Mouse (Mus musculus) heart, postnatal 10 days (tissue): ENCODE measurements around the gene Npas1. TPM values are rescaled to one million over a fixed set of nuclear protein-coding genes. Genes with fewer than 3 reads are reported as not detected.

Experiments
- DNase-seq, 2 experiments: peaks; one replicate each; pipeline ENCODE4 v3.0.0; 2021
- intact Hi-C: fragments of 180-260 bp; cut with DNase I; formaldehyde crosslinking; loops from one replicate; pipeline ENCODE4 v1.15.1; 2025
- total RNA-seq, 2 experiments: library from RNA; stranded (reverse); gene quantifications; 2 replicates each; pipeline ENCODE4 v1.2.3; 2021

The Npas1 gene
- total RNA-seq, 2 experiments from 2014 or later = not detected

GRCm38 (mm10) chr7:16423731-16424130 is 53.8 kb downstream of the Npas1 start:
- DNase-seq = peak in 1 of 2 experiments; percentile 32
- intact Hi-C loops = no loop called here

GRCm38 (mm10) chr7:16422222-16422856 is 55.2 kb downstream of the Npas1 start:
- intact Hi-C loops = no loop called here
- DNase-seq = no peak

- intact Hi-C loops = no loop called here
- no peak for DNase-seq
Observed at GRCm38 (mm10) chr7:16420493-16421118, 56.9 kb downstream of the Npas1 start.

- DNase-seq = no peak
- intact Hi-C loops = no loop called here
Observed at GRCm38 (mm10) chr7:16418713-16419112, 58.8 kb downstream of the Npas1 start.

- DNase-seq = peak; percentile 82 to 84
- intact Hi-C loops = no loop called here
Observed at GRCm38 (mm10) chr7:16417141-16417771, 60.3 kb downstream of the Npas1 start.

- no peak for DNase-seq
- intact Hi-C loops = no loop called here
Observed at GRCm38 (mm10) chr7:16415426-16415825, 62.1 kb downstream of the Npas1 start.

- intact Hi-C loops = no loop called here
- no peak for DNase-seq
Observed at GRCm38 (mm10) chr7:16412930-16413329, 64.6 kb downstream of the Npas1 start.

- intact Hi-C loops = no loop called here
- DNase-seq = no peak
Observed at GRCm38 (mm10) chr7:16412220-16412896, 65.2 kb downstream of the Npas1 start.

- intact Hi-C loops = no loop called here
- no peak for DNase-seq
Observed at GRCm38 (mm10) chr7:16411100-16411499, 66.4 kb downstream of the Npas1 start.

- no peak for DNase-seq
- intact Hi-C loops = no loop called here
Observed at GRCm38 (mm10) chr7:16406978-16407377, 70.5 kb downstream of the Npas1 start.

Other genes with a start within 250 kb of the Npas1 start
- gene C5ar2, start 233.6 kb downstream of the Npas1 start, total RNA-seq = under 1 TPM; 0.38 to 0.50 TPM
- 1 to 10 TPM; 4.6 to 4.8 TPM for gene C5ar1, start 218.2 kb downstream of the Npas1 start, total RNA-seq
- gene Inafm1, start 204.1 kb downstream of the Npas1 start, total RNA-seq = 10 to 100 TPM; 15.6 to 15.7 TPM
- 10 to 100 TPM; 38.2 to 39.1 TPM for gene Ccdc9, start 190.9 kb downstream of the Npas1 start, total RNA-seq
- 1 to 10 TPM; 9.5 to 9.8 TPM for gene Bbc3, start 169.3 kb downstream of the Npas1 start, total RNA-seq
- gene Sae1, start 89.9 kb downstream of the Npas1 start, total RNA-seq = 10 to 100 TPM; 64.9 to 69.5 TPM
- gene Zc3h4, start 76.8 kb downstream of the Npas1 start, total RNA-seq = 10 to 100 TPM; 37.8 TPM
- gene Tmem160, start 24.9 kb downstream of the Npas1 start, total RNA-seq = 10 to 100 TPM; 78.0 to 87.1 TPM
- 10 to 100 TPM; 52.5 to 62.2 TPM for gene Arhgap35, start 137.3 kb upstream of the Npas1 start, total RNA-seq
- gene Ceacam15, start 198.0 kb upstream of the Npas1 start, total RNA-seq = under 1 TPM in 1 of 2 experiments, not detected in 1; 0.31 TPM
- not detected for gene Ceacam9, start 244.2 kb upstream of the Npas1 start, total RNA-seq